Mouse (Mus musculus): ENCODE measurements around the gene Pla1a.

DNA sequence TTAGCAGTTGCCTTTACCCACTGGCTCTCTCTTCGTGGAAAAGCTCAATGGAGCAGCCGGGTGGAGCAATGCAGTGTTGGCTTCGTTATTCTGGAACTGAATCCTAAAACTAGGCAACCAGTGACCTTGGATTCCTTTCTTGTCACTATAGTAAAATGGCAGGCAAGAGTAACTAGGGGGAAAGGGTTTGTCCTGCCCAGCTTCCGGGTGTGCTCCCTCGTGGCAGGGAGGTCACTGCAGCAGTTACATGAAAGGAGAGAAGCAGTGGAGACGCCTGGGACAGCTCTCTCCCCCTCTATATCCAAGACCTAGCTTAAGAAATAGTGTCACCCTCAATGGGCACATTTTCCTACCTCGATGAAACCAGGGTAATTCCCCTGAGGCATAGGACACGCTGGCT, 36.5 kb upstream of the Pla1a start:
- TF ChIP-seq POLR2A (IDR thresholded peaks at IDR 0.05; ENCODE audit: extremely low read depth, insufficient read depth, low read length) (no peak), CTCF (IDR thresholded peaks at IDR 0.05; ENCODE audit: low read depth, low read length) (no peak)

Data from liver, adult 2 months (tissue).